Mouse (Mus musculus): Measurements from ENCODE around the gene Dctn2. TPM values are rescaled to one million over a fixed set of nuclear protein-coding genes. Genes with fewer than 3 reads are reported as not detected.
"Not testable (repeated sequence)": the region's sequence is repeated elsewhere in the genome, so short reads cannot be mapped to it uniquely, and the experiment has no call there.

Gene Dctn2
- polyA plus RNA-seq, 1 experiment from 2014 or later = 206 TPM

DNA sequence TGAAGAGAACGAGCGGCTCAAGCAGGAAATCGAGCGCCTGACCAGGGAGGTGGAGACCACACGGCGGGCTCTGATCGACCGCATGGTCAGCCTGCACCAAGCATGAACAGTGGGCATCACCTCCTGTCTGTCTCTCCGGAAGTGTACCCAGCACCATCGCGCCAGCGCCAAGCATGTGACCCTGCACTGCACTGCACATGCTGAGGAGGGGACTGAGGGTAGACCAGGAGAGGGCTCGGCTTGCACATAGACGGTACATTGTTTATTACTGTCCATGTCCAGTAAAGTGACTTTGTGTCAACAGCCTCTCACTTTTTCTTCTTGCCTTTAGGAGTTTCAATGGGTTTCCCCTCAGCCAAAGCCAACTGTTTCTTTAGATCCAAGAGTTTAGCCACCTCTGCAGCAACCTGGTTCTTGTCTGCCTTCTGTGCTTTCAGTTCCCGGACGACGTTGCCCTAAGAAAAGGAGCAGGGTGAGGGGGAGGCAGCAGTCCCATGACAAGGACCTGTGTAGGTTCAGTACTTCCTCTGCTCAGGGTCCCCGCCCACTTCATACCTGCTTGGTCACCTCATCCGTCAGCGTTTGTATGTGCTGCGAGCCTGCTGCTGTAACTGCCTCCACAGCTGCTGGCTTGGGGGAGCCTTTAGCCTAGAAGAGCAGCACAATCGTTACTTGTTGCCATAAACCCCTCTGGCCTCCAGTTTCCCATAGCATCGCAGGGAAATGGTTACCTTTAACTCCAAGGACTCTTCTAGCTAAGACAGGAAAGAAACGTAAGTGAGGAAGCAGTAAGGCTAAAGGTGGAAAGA lies 30.0 kb downstream of the Dctn2 start:
- no peaks in the 10 kb centered on the region for H3K9me3 ChIP-seq (ENCODE audit: control insufficient read depth, low read length)
- peaks cover 44% of the 10 kb centered on the region for H3K36me3 ChIP-seq (ENCODE audit: control insufficient read depth, insufficient read depth, low read length)
- H3K4me3 ChIP-seq (ENCODE audit: low read depth, low read length) = no peak overlapping the region
- H3K4me1 ChIP-seq (ENCODE audit: control insufficient read depth, insufficient read depth, low read length) = peaks cover 13% of the 10 kb centered on the region
- H3K4me2 ChIP-seq = no peak overlapping the region
- ATAC-seq (ENCODE audit: low FRiP score) (no peak), DNase-seq (ENCODE audit: low spot score, missing footprints) (peak; percentile 64)
- WGBS = 94% methylated on average over 24 of the region's 24 CpGs
- no peak overlapping the region for H3K9ac ChIP-seq (ENCODE audit: low read length)
- H3K27ac ChIP-seq (ENCODE audit: low read depth, low read length) = no peak overlapping the region
- no peaks in the 10 kb centered on the region for H3K27me3 ChIP-seq (ENCODE audit: control insufficient read depth, insufficient read depth, low read length)

DNA sequence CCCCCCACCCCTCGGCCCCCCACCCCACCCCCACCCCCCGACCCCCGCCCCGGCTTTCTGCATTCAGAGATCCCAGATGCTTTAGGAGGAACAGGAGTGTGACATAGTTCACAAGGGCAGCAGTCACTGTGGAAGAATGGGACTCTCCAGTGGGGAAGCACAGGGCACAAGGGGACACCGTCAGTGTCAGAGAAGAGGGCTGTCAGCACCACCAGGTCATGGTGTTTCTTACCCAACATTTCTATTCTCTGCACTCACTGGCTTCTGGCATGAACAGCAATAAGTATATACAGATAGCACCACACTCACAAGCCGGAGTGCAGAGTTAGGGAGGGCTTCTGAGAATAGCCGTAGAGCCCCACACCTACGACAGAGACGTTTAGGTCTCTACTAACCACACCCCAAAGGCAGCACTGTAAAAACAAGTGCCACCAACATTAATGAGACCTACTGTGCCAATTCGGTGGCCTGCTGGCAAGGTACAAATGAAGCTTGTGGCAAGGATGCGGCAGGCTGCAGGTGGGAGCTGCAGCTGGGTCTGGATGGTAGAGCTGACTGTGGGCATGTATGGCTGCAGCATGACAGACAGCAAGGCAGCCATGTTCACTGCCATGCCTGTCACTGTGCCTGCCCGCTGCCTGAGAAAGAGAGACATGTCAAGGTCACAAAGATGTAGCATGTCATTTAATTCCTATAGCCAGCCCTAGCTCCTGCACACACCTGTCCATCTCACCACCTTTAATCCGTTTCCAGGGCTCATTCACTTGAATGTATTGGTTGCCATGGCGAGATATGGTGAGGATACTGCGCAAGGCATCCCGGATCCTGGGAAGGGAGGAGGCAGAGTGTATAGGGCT lies 31.1 kb downstream of the Dctn2 start:
- Histone ChIP-seq H3K36me3 (ENCODE audit: control insufficient read depth, insufficient read depth, low read length) (peaks cover 49% of the 10 kb centered on the region), H3K9ac (ENCODE audit: low read length) (no peak overlapping the region), H3K9me3 (ENCODE audit: control insufficient read depth, low read length) (no peaks in the 10 kb centered on the region), H3K4me3 (ENCODE audit: low read depth, low read length) (no peak overlapping the region), H3K27ac (ENCODE audit: low read depth, low read length) (no peak overlapping the region), H3K4me2 (no peak overlapping the region), H3K4me1 (ENCODE audit: control insufficient read depth, insufficient read depth, low read length) (peaks cover 4% of the 10 kb centered on the region), H3K27me3 (ENCODE audit: control insufficient read depth, insufficient read depth, low read length) (no peaks in the 10 kb centered on the region)
- no peak for ATAC-seq (ENCODE audit: low FRiP score)
- 90% methylated on average over 16 of the region's 16 CpGs for WGBS
- DNase-seq (ENCODE audit: low spot score, missing footprints) = peak; percentile 60

DNA sequence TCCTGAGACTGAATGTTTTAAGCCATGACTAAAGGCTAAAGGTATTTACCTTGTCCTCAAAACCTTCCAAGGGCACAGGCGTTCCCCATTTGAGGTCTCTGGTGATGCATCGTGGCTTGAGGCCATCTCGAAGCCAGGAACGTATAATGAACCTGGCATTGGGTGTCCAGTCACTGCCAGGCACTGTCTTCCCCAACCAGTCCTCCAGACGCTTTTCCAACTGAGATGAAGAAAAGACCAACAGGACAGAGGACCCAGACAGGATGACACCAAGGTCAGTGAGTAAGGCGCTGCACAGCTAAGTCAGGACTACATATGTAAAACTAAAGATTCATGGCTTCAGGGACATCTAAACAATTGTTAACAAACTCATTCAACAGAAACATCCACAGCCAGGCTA lies 34.2 kb downstream of the Dctn2 start:
- Histone ChIP-seq H3K9me3 (ENCODE audit: control insufficient read depth, low read length) (no peaks in the 10 kb centered on the region), H3K4me2 (no peak overlapping the region), H3K9ac (ENCODE audit: low read length) (no peak overlapping the region), H3K4me1 (ENCODE audit: control insufficient read depth, insufficient read depth, low read length) (no peaks in the 10 kb centered on the region), H3K36me3 (ENCODE audit: control insufficient read depth, insufficient read depth, low read length) (peaks cover 54% of the 10 kb centered on the region), H3K27me3 (ENCODE audit: control insufficient read depth, insufficient read depth, low read length) (no peaks in the 10 kb centered on the region), H3K4me3 (ENCODE audit: low read depth, low read length) (no peak overlapping the region), H3K27ac (ENCODE audit: low read depth, low read length) (no peak overlapping the region)
- ATAC-seq (ENCODE audit: low FRiP score) = no peak
- no peak for DNase-seq (ENCODE audit: low spot score, missing footprints)
- WGBS = 93% methylated on average over 6 of the region's 6 CpGs

DNA sequence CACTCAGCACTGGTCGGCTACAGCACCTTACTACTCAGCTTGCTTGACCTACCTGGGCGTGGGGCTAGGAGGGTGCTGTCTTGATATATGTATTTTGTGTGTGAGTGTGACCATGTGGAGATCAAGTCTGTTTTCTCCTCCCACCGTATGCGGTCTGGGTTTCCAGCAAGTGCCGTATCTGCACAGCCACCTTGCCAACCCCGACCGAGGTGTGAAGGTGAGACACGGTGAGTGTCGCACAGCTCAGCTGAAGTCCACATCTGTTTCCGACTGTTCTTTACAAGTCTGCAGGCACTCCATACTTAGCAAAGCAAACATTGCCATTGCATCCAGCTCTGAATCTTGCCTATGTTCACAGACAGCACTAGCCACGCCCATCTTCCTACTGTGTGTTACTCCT lies 37.0 kb downstream of the Dctn2 start:
- WGBS = 94% methylated on average over 11 of the region's 11 CpGs
- H3K27ac ChIP-seq (ENCODE audit: low read depth, low read length) = no peak overlapping the region
- DNase-seq (ENCODE audit: low spot score, missing footprints) (no peak), ATAC-seq (ENCODE audit: low FRiP score) (no peak)
- H3K4me3 ChIP-seq (ENCODE audit: low read depth, low read length) = no peak overlapping the region
- H3K36me3 ChIP-seq (ENCODE audit: control insufficient read depth, insufficient read depth, low read length) = peaks cover 53% of the 10 kb centered on the region
- H3K9ac ChIP-seq (ENCODE audit: low read length) = no peak overlapping the region
- no peaks in the 10 kb centered on the region for H3K9me3 ChIP-seq (ENCODE audit: control insufficient read depth, low read length)
- H3K4me2 ChIP-seq = no peak overlapping the region
- no peaks in the 10 kb centered on the region for H3K27me3 ChIP-seq (ENCODE audit: control insufficient read depth, insufficient read depth, low read length)
- no peaks in the 10 kb centered on the region for H3K4me1 ChIP-seq (ENCODE audit: control insufficient read depth, insufficient read depth, low read length)

DNA sequence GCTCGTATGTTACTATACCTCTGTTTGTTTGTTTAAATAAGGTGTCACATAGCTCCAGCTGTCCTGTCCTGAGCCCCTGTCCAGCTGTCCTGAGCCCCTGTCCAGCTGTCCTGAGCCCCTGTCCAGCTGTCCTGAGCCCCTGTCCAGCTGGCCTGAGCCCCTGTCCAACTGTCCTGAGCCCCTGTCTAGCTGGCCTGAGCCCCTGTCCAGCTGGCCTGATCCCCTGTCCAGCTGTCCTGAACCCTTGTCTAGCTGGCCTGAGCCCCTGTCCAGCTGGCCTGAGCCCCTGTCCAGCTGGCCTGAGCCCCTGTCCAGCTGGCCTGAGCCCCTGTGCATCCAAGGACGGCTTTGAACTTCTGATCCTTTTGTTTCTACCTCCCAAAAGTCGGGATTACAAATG lies 43.0 kb downstream of the Dctn2 start:
- not testable (repeated sequence) for H3K4me3 ChIP-seq (ENCODE audit: low read depth, low read length); DNase-seq (ENCODE audit: low spot score, missing footprints); H3K27me3 ChIP-seq (ENCODE audit: control insufficient read depth, insufficient read depth, low read length); H3K4me1 ChIP-seq (ENCODE audit: control insufficient read depth, insufficient read depth, low read length); H3K9ac ChIP-seq (ENCODE audit: low read length); ATAC-seq (ENCODE audit: low FRiP score); H3K27ac ChIP-seq (ENCODE audit: low read depth, low read length); H3K9me3 ChIP-seq (ENCODE audit: control insufficient read depth, low read length); H3K4me2 ChIP-seq
- peaks cover 30% of the 10 kb centered on the region for H3K36me3 ChIP-seq (ENCODE audit: control insufficient read depth, insufficient read depth, low read length)
- WGBS = 85% methylated on average over 3 of the region's 3 CpGs

DNA sequence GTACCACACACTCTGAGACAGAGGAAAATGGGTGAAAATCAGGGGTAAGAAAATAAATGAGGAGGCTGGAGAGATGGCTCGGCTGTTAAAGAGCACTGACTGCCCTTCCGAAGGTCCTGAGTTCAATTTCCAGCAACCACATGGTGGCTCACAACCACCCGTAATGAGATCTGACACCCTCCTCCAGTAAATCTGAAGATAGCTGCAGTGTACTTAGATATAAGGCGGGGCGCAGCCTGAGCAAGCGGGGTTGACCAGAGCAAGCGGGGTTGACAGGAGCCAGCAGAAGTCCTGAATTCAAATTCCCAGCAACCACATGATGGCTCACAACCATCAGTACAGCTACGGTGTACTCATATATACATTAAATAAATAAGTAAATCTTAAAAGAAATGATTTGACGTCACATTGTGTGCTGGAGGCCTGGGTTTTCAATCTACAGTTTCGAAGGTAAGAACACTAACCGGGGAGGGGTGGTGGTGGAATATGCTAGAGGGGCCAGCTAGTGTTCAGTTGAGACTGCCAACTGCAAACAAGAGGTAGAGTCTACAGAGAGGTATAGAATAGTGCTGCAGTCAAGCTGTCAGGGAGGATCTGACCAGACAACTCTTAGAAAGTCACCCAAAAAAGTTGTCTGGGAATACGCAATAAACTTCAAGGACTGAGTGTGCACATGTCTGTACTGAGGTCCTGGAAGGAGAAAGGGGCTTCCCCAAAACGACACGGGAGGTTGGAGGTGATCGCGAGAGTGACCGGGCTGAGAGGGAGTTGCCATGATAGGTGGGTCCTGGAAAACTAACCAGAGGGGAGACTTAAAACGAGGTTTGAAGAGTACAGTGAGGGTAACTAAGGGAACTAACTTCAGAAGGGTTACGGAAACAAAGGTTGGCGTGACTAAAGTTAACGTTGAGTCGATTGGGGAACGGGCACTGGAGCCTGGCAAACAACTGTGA lies 44.6 kb downstream of the Dctn2 start:
- Histone ChIP-seq H3K4me2 (peak overlapping the region; percentile 77), H3K9me3 (ENCODE audit: control insufficient read depth, low read length) (no peaks in the 10 kb centered on the region), H3K4me1 (ENCODE audit: control insufficient read depth, insufficient read depth, low read length) (peaks cover 8% of the 10 kb centered on the region), H3K9ac (ENCODE audit: low read length) (peak overlapping the region; percentile 83), H3K27ac (ENCODE audit: low read depth, low read length) (peak overlapping the region; percentile 54; the same call in 1 of the 2 replicates), H3K36me3 (ENCODE audit: control insufficient read depth, insufficient read depth, low read length) (peaks cover 21% of the 10 kb centered on the region), H3K27me3 (ENCODE audit: control insufficient read depth, insufficient read depth, low read length) (no peaks in the 10 kb centered on the region), H3K4me3 (ENCODE audit: low read depth, low read length) (peak overlapping the region; percentile 80)
- ATAC-seq (ENCODE audit: low FRiP score) (peak; percentile 62), DNase-seq (ENCODE audit: low spot score, missing footprints) (peak; percentile 67)
- WGBS = 39% methylated on average over 23 of the region's 23 CpGs

DNA sequence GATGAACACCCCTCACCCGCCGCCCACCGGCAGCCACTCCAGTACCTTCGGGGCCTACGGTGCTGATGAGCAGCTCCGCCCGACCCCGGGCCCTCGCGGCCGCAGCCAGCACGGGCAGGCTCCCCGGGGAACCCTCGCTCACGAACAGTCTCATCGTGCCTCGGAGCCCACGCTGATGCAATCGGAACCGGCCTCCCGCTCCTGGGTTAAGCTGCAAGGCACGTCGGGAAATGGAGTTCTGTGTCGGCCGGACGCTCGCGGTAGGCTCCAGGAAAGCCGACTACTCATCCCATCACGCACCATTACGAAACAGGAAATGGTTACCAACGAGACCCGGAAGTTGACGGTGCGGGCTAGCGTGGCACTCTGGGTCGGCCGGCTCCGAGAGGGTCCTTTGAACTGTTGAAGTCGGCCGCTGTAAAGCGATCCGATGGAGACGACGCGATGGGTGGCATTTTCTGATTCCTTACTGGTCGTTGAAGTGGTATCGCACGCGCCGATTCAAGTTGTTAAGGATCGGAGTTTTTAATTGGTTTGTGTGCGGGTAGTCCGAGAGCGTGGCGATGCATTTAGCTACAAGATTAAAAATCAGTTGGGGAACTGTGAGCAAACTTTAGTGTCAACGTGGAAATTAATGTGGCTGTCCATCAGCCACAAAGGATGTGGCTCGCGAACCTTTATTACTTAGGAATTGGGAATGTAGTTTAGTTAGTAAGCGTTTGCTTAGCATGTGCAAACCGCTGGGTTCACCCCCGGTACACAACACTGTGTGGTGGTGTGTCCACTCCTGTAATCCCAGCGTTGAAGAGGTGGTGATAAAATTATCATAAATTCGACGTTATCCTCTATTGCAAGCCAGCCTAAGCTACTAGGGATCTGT lies 45.5 kb downstream of the Dctn2 start, which contains the start of gene Mars:
Gene Mars, minus strand, starts transcription at position 311 of the 880 bp plus-strand sequence.
- H3K36me3 ChIP-seq (ENCODE audit: control insufficient read depth, insufficient read depth, low read length) = peaks cover 15% of the 10 kb centered on the region
- under 1% methylated on average over 65 of the region's 65 CpGs for WGBS
- peak within 1 kb of the TSS; percentile 54; the same call in 1 of the 2 replicates for H3K27ac ChIP-seq (ENCODE audit: low read depth, low read length)
- peak within 1 kb of the TSS; percentile 83 for H3K9ac ChIP-seq (ENCODE audit: low read length)
- no peaks in the 10 kb centered on the region for H3K27me3 ChIP-seq (ENCODE audit: control insufficient read depth, insufficient read depth, low read length)
- peak within 1 kb of the TSS; percentile 77 for H3K4me2 ChIP-seq
- no peaks in the 10 kb centered on the region for H3K9me3 ChIP-seq (ENCODE audit: control insufficient read depth, low read length)
- DNase-seq (ENCODE audit: low spot score, missing footprints) (peak; percentile 99), ATAC-seq (ENCODE audit: low FRiP score) (peak; percentile 97)
- H3K4me1 ChIP-seq (ENCODE audit: control insufficient read depth, insufficient read depth, low read length) = peaks cover 8% of the 10 kb centered on the region
- peak within 1 kb of the TSS; percentile 80 for H3K4me3 ChIP-seq (ENCODE audit: low read depth, low read length)

DNA sequence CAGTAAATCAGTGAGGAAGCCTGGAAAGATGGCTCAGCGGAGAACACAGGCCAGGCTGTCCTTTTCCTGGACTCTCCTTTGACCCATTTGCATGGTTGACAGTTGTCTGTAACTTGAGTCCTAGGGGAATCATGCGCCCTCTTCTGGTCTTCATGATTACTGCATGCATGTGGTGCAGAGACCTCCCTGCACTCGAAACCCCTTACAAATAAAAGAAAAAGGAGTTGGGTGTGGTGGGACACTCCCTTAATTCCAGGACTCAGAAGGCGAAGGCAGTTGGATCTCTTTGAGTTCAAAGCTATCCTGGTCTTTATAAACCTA lies 46.1 kb downstream of the Dctn2 start:
- peaks cover 8% of the 10 kb centered on the region for H3K4me1 ChIP-seq (ENCODE audit: control insufficient read depth, insufficient read depth, low read length)
- H3K4me2 ChIP-seq = peak overlapping the region; percentile 77
- no peak overlapping the region for H3K27ac ChIP-seq (ENCODE audit: low read depth, low read length)
- H3K4me3 ChIP-seq (ENCODE audit: low read depth, low read length) = peak overlapping the region; percentile 80
- no peaks in the 10 kb centered on the region for H3K9me3 ChIP-seq (ENCODE audit: control insufficient read depth, low read length)
- H3K27me3 ChIP-seq (ENCODE audit: control insufficient read depth, insufficient read depth, low read length) = no peaks in the 10 kb centered on the region
- ATAC-seq (ENCODE audit: low FRiP score) (peak; percentile 49), DNase-seq (ENCODE audit: low spot score, missing footprints) (peak; percentile 98)
- peak overlapping the region; percentile 83 for H3K9ac ChIP-seq (ENCODE audit: low read length)
- H3K36me3 ChIP-seq (ENCODE audit: control insufficient read depth, insufficient read depth, low read length) = peaks cover 10% of the 10 kb centered on the region
- WGBS = under 1% methylated on average over 4 of the region's 4 CpGs

All from midbrain, embryonic 11.5 days (tissue).